Mouse (Mus musculus) ES-E14 (cell line): ENCODE measurements around the gene Kcnh6. TPM values are rescaled to one million over a fixed set of nuclear protein-coding genes. Genes with fewer than 3 reads are reported as not detected.

ENCODE experiments used
- DNase-seq: peaks from one replicate; pipeline ENCODE4 v3.0.0-alpha.2; 2013; ENCODE audit warnings: low read depth, low spot score
- H3K27ac ChIP-seq: 2 replicates; pipeline ENCODE4 v1.5.1; 2012; ENCODE audit warnings: low read depth, mild to moderate bottlenecking, low read length, moderate library complexity, mixed read lengths; ENCODE audit not compliant: poor library complexity, insufficient read depth, severe bottlenecking
- H3K36me3 ChIP-seq: 2 replicates; pipeline ENCODE4 v1.6.1; 2012; ENCODE audit warnings: mild to moderate bottlenecking, low read length, moderate library complexity, mixed read lengths; ENCODE audit not compliant: control insufficient read depth, poor library complexity, insufficient read depth, severe bottlenecking
- H3K4me1 ChIP-seq, 2 experiments: fragments of 150-350 bp in 1 of 2; sonication (generic) in 1 of 2; 2 replicates each; pipeline ENCODE4 v1.6.1; 2012; ENCODE audit warnings: low read length in 2 of 2, mild to moderate bottlenecking in 1 of 2, mixed read lengths in 1 of 2; ENCODE audit not compliant: control insufficient read depth in 2 of 2, insufficient read depth in 2 of 2, poor library complexity in 1 of 2
- H3K4me3 ChIP-seq, 2 experiments: fragments of 150-350 bp in 1 of 2; sonication (generic) in 1 of 2; 2 replicates each; pipeline ENCODE4 v1.5.1; 2012; ENCODE audit warnings: low read length in 2 of 2, low read depth in 1 of 2, mild to moderate bottlenecking in 1 of 2, mixed read lengths in 1 of 2; ENCODE audit not compliant: insufficient read depth in 1 of 2, poor library complexity in 1 of 2, severe bottlenecking in 1 of 2
- H3K9ac ChIP-seq: 2 replicates; pipeline ENCODE4 v1.6.1; 2012; ENCODE audit warnings: low read depth, mild to moderate bottlenecking, low read length, mixed read lengths; ENCODE audit not compliant: poor library complexity, insufficient read depth, severe bottlenecking
- H3K9me3 ChIP-seq: fragments of 150-350 bp; sonication (generic); 2 replicates; pipeline ENCODE4 v1.6.1; 2012; ENCODE audit warnings: low read depth, mild to moderate bottlenecking, low read length; ENCODE audit not compliant: control insufficient read depth, insufficient read depth
- CHD2 ChIP-seq: IDR thresholded peaks from 2 replicates; pipeline ENCODE4 v1.6.1; 2014; ENCODE audit warnings: mild to moderate bottlenecking, low read depth, low read length, inconsistent platforms
- HCFC1 ChIP-seq: IDR thresholded peaks from 2 replicates; pipeline ENCODE4 v1.6.1; 2012; ENCODE audit warnings: low read length, inconsistent platforms, borderline replicate concordance; ENCODE audit not compliant: insufficient read depth
- MAFK ChIP-seq: IDR thresholded peaks from 2 replicates; pipeline ENCODE4 v1.6.1; 2014; ENCODE audit warnings: mild to moderate bottlenecking, low read depth, low read length, inconsistent platforms; ENCODE audit not compliant: insufficient read depth
- ZC3H11A ChIP-seq: IDR thresholded peaks from 2 replicates; pipeline ENCODE4 v1.6.1; 2012; ENCODE audit warnings: low read depth, mild to moderate bottlenecking, inconsistent platforms, low read length, borderline replicate concordance
- ZNF384 ChIP-seq: IDR thresholded peaks from 2 replicates; pipeline ENCODE4 v1.6.1; 2012; ENCODE audit warnings: low read depth, low read length, inconsistent platforms
- in situ Hi-C, 2 experiments: fragments of 600-800 bp; cut with MboI; formaldehyde crosslinking; loops; one replicate each; pipeline ENCODE4 v1.15.1; 2025; ENCODE audit warnings: low sequenced_read_pairs in 2 of 2, inconsistent platforms in 1 of 2; ENCODE audit not compliant: unreplicated experiment in 2 of 2
- total RNA-seq: library from RNA; depleted of rRNA; stranded (reverse); fragments of 300-350 nt; gene quantifications from 2 replicates; pipeline ENCODE4 v1.2.3, GENCODE M21; 2012

Gene Kcnh6
- total RNA-seq, 1 experiment: 1.5 TPM

DNA sequence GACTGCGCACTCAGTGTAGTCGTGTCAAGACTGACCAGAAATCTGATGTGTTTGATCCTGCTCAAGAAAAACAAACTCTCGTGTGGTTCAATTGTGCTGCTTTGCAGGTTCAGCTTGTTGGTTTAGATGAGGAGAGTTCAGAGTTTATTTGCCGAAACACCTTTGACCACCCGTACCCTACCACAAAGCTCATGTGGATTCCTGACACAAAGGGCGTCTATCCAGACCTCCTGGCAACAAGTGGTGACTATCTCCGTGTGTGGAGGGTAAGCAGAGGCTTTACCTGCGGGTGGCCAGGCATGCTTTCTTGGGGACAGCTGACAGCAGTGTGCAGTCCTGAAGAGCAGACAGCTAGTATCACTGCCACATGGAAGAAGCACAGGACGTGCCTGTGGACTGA, 38.7 kb downstream of the Kcnh6 start:
- in situ Hi-C loops: no loop called here
- DNase-seq: no peak
- H3K4me1 ChIP-seq: peaks cover 2 to 5% of the 10 kb centered on the region in 2 experiments; a peak in 1 of 4 replicates
- H3K36me3 ChIP-seq: peaks cover 16% of the 10 kb centered on the region
- no peak overlapping the region for H3K27ac ChIP-seq
- H3K9me3 ChIP-seq: no peaks in the 10 kb centered on the region
- no peak overlapping the region for H3K9ac ChIP-seq
- TF ChIP-seq ZC3H11A: no peak
- TF ChIP-seq HCFC1: no peak
- TF ChIP-seq ZNF384: no peak
- no peak for TF ChIP-seq MAFK
- no peak for TF ChIP-seq CHD2
- H3K4me3 ChIP-seq: no peak overlapping the region

DNA sequence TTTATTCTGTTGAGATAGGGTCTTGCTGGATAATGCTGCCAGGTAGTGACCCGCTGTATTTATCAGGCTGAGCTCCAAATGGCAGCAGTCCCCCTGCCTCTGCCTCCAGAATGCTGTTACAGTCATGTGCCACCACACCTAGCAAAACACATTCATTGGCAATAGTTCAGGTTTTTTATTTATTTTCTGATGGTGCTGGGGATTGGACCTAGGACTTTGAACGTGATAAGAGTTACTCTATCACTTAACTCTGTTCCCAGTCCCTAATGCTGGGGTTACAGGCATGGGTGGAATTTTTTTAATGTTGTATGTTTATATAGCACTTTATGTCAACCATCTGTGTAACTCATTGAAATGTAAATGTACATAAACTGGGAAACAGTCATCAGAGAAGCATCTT, 46.0 kb downstream of the Kcnh6 start:
- H3K4me3 ChIP-seq: no peak overlapping the region
- peaks cover 28% of the 10 kb centered on the region for H3K36me3 ChIP-seq
- no peak for DNase-seq
- H3K27ac ChIP-seq: no peak overlapping the region
- no peak overlapping the region for H3K9ac ChIP-seq
- H3K9me3 ChIP-seq: no peaks in the 10 kb centered on the region
- no peaks in the 10 kb centered on the region for H3K4me1 ChIP-seq
- TF ChIP-seq MAFK (no peak), HCFC1 (no peak), CHD2 (no peak), ZC3H11A (no peak), ZNF384 (no peak)
- in situ Hi-C loops: no loop called here

DNA sequence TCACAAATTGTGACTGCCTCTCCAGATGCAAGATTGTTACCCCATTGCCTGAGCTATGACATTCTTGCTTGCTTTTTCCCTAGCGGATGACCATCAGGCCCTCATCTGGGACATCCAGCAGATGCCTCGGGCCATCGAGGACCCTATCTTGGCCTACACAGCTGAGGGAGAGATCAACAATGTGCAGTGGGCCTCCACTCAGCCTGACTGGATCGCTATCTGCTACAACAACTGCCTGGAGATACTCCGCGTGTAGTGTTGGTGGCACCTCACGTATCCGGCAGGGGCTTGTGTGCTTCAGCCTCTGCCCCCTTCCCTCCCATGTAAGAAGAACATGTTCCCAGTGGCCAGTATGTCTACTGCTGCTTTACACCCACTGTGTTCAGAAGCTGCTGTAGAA, 46.7 kb downstream of the Kcnh6 start:
- no peak overlapping the region for H3K4me3 ChIP-seq
- H3K9ac ChIP-seq: no peak overlapping the region
- no peaks in the 10 kb centered on the region for H3K9me3 ChIP-seq
- no peak for TF ChIP-seq ZNF384
- no peak for TF ChIP-seq ZC3H11A
- no peak for TF ChIP-seq HCFC1
- no peak for TF ChIP-seq CHD2
- no peak for TF ChIP-seq MAFK
- no peaks in the 10 kb centered on the region for H3K4me1 ChIP-seq
- peaks cover 24% of the 10 kb centered on the region for H3K36me3 ChIP-seq
- DNase-seq: no peak
- in situ Hi-C loops: no loop called here
- no peak overlapping the region for H3K27ac ChIP-seq

DNA sequence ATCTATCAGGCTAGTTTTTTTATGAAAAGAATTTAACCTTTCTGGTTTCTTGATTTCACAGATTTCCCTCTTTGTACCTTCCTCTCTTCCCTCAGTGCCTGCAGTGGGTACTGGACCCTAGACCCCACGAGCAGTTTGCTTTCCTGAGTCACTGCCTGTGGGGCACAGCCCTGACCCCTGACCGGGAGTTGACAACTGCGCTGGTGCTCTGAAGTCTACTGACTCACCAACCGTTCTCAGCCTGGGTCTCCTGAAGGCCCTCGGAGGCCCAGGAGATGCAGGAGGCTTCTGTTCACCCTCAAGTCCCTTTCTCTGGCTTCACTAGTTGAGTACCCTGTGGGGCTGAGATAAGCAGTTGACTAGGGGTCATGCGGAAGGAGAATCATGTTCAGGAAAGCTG, 47.4 kb downstream of the Kcnh6 start:
- H3K4me3 ChIP-seq: no peak overlapping the region
- no peak overlapping the region for H3K27ac ChIP-seq
- H3K9ac ChIP-seq: no peak overlapping the region
- peaks cover 24% of the 10 kb centered on the region for H3K36me3 ChIP-seq
- H3K4me1 ChIP-seq: no peaks in the 10 kb centered on the region
- no peak for TF ChIP-seq MAFK
- TF ChIP-seq CHD2: no peak
- no peak for DNase-seq
- H3K9me3 ChIP-seq: no peaks in the 10 kb centered on the region
- in situ Hi-C loops: no loop called here

DNA sequence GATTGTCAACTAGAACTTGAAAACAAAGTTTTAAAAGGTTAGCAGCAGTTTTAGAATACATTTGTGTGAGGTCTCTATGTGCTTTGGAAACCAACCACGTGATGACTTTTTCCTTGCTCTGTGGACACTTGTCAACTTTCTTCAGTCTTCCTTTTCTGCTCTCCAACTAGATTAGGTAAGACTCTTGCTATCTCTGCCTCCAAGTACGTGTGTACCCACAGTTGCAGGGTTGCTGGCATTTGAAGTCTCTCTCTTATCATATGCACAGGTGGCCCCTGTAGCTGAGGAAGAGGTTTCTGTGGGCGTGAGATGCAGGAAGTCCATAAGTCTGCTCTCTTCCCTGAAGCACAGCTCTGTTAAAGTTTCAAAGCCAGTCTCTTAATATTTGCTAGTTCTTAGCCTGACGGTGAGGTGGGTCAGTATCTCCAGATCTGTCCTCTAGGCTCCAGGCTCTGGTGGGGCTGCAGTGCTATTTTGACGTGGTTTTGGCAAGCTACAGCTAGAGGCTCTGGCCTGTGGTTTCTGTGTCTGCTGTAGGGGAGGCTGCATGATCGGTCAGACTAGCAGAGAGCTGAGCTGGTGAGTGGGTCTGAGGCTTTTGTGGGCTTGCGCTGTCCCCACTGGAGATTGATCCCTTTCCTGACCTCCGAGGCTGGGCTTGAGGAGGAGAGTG, 49.0 kb downstream of the Kcnh6 start:
- H3K4me1 ChIP-seq: no peaks in the 10 kb centered on the region
- no peak overlapping the region for H3K9ac ChIP-seq

More for the DNA sequence above, 49.0 kb downstream of the Kcnh6 start:
- no peak overlapping the region for H3K27ac ChIP-seq
- in situ Hi-C loops: no loop called here
- TF ChIP-seq CHD2: no peak
- TF ChIP-seq MAFK: no peak
- no peak for TF ChIP-seq ZNF384
- no peak for TF ChIP-seq HCFC1
- no peaks in the 10 kb centered on the region for H3K9me3 ChIP-seq
- no peak overlapping the region for H3K4me3 ChIP-seq
- no peak for DNase-seq
- H3K36me3 ChIP-seq: peaks cover 16% of the 10 kb centered on the region
